Mouse (Mus musculus): Measurements from ENCODE around the gene Cic.
"Not testable (repeated sequence)": the region's sequence is repeated elsewhere in the genome, so short reads cannot be mapped to it uniquely, and the experiment has no call there.

Cic gene

GRCm38 (mm10) chr7:25243361-25243760 is 24.1 kb upstream of the Cic start:
- no peak for DNase-seq (ENCODE audit: low spot score in 2 of 2)

GRCm38 (mm10) chr7:25244562-25245369 is 22.7 kb upstream of the Cic start:
- no peak for DNase-seq (ENCODE audit: low spot score in 2 of 2)

- DNase-seq (ENCODE audit: low spot score in 2 of 2): no peak
Measured at GRCm38 (mm10) chr7:25246079-25246758, 21.3 kb upstream of the Cic start.

- no peak for DNase-seq (ENCODE audit: low spot score in 2 of 2)
Measured at GRCm38 (mm10) chr7:25246759-25247137, 20.8 kb upstream of the Cic start.

- DNase-seq (ENCODE audit: low spot score in 2 of 2): no peak
Measured at GRCm38 (mm10) chr7:25247498-25247897, 20.0 kb upstream of the Cic start.

GRCm38 (mm10) chr7:25248018-25248647 is 19.4 kb upstream of the Cic start:
- DNase-seq (ENCODE audit: low spot score in 2 of 2): no peak

GRCm38 (mm10) chr7:25248846-25249313 is 18.6 kb upstream of the Cic start:
- DNase-seq (ENCODE audit: low spot score in 2 of 2): no peak

GRCm38 (mm10) chr7:25249314-25250140 is 18.0 kb upstream of the Cic start:
- DNase-seq (ENCODE audit: low spot score in 2 of 2): peak; percentile 74 to 78

- DNase-seq (ENCODE audit: low spot score in 2 of 2): peak; percentile 92 to 93
Measured at GRCm38 (mm10) chr7:25250141-25250972, 17.1 kb upstream of the Cic start, which contains the start of gene Erf. TSS of gene Erf (minus strand) at chr7:25250761.

GRCm38 (mm10) chr7:25251071-25251791 is 16.3 kb upstream of the Cic start:
- DNase-seq (ENCODE audit: low spot score in 2 of 2): peak in 1 of 2 experiments; percentile 45

- DNase-seq (ENCODE audit: low spot score in 2 of 2): no peak
Measured at GRCm38 (mm10) chr7:25251822-25252221, 15.7 kb upstream of the Cic start.

GRCm38 (mm10) chr7:25261896-25262295 is 5.6 kb upstream of the Cic start:
- no peak for DNase-seq (ENCODE audit: low spot score in 2 of 2)

GRCm38 (mm10) chr7:25263968-25264870 is 3.3 kb upstream of the Cic start:
- DNase-seq (ENCODE audit: low spot score in 2 of 2): no peak

- DNase-seq (ENCODE audit: low spot score in 2 of 2): not testable (repeated sequence)
Measured at GRCm38 (mm10) chr7:25265743-25266142, 1.8 kb upstream of the Cic start.

GRCm38 (mm10) chr7:25266180-25266962 is 1.1 kb upstream of the Cic start:
- DNase-seq (ENCODE audit: low spot score in 2 of 2): peak in 1 of 2 experiments; percentile 14

GRCm38 (mm10) chr7:25267751-25268463 is 403 bp downstream of the Cic start:
- DNase-seq (ENCODE audit: low spot score in 2 of 2): peak; percentile 100

GRCm38 (mm10) chr7:25268588-25268987 is 1.1 kb downstream of the Cic start:
- no peak for DNase-seq (ENCODE audit: low spot score in 2 of 2)
